Mouse (Mus musculus) c-Kit-positive CD71-positive TER-119-positive erythroid progenitor cells, embryonic 14.5 days (primary cell): Measurements from ENCODE around the gene Tnfaip2.

Source experiments
- DNase-seq: peaks from one replicate; pipeline ENCODE4 v3.0.0-alpha.2; 2013; ENCODE audit warnings: low spot score

Tnfaip2 gene

DNA sequence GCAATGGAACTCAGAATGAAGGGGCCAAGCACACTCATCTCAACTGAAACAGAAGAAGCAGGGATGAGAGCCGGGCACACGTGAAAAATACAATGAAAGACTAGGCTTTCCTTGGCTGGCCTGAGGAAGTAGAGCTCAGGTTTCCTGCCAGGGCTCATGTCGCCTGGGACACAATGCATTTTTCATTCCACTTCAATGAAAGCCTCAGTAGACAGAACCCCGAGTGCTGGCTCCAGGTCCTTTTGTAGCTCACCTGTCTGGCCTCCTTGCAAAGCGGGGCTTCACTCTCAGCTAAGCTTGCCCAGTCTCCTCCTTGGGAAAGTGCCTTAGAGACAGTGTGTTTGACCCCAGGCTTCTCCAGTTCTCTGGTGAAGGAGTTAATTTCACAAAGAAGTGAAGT is 36.7 kb downstream of the Tnfaip2 start:
- DNase-seq, result no peak

DNA sequence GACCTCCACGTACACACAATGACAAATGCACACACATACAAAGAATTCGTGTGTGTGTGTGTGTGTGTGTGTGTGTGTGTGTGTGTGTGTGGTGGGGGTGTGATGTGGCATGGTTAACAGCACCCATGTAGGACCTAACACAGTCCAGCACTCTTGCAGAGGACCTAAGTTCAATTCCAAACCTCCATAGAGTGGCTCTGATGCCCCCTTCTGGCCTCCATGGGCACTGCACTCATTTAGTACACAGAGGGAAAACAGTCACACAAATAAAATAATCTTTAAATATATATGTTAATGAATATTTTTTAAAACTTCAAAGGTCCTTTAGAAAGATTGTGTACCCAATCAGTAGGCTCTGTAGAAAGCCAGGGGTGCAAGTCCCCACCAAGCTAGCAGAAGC is 37.6 kb downstream of the Tnfaip2 start:
- peak; percentile 52 for DNase-seq

DNA sequence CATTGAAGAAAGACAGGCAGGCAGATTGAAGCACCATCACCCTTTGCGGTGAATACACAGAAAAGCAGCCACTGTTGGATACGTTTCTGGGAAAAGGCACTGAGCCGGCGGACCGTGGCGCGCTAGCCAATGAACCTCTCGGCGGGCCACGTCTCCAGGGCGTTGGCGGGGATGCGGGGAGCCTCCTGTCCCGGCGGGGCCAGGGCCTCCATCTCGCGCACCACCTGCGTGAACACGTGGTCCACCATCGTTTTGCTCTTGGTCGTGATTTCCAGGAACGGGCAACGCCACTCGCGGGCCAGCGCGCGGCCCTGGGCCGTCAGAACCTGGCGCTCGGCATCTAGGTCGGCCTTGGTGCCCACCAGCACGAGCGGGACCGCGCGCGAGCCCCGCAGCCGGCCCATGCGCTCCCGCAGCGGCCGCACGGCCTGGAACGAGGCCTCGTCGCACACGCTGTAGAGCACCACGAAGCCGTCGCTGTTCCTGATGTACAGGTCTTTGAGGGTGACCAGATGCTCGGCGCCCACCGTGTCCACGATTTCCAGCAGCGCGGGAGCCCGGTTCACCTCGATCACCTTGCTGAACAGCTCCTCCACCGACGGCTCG is 42.9 kb downstream of the Tnfaip2 start:
- no peak for DNase-seq

DNA sequence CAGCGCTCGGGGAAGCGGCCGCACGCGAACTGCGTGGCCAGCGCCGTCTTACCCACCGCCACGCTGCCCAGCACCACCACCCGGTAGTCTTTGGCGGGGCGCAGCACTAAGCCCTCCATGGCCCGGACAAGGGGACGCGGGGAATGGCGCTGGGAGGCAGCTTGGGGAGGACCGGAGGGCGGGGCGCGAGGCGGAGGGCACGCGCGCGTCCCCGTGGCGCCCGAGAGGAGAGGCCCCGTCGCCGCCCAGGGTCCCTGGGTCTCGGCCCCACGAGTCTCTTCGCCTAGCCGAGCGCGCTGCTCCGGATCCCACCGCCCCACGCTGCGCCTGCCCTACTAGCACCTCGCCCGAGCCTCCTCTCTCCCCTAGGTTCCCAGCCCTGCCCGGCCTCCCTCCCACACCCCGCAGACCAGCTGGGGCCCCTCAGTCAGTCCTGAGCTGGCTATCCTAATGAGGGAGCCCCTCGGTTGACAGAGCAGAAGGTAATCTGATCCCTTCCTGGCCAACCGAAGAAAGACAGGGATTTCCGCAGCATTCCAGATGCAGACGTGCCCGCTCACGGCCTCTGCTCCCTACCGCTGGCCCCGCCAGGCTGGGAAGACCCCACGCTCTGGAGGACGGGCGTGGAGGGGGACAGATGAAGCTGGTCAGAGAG is 43.5 kb downstream of the Tnfaip2 start, which contains the start of gene Gm266:
Gene Gm266 (minus strand): TSS at position 172 of the 655 bp plus-strand sequence.
- DNase-seq, result no peak

DNA sequence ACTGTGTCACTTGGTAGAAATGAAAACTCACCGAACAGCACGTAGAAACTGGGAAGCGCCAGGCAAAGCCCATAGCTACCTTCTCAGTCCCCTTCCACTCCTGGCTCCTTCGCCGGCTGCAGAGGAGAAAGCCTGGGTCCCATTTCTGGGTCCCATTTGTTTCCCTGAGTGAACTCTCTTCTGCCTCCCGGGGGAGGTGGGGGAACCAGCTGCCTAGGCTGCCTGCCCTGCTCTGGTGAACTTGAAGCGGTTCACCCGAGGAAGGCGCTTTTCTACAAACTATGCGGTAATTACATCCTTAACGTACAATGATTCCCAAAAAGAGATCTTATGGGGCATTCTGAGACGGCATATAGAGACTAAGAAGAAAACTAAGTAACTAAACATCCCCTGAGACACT is 44.2 kb downstream of the Tnfaip2 start:
- DNase-seq, result no peak

DNA sequence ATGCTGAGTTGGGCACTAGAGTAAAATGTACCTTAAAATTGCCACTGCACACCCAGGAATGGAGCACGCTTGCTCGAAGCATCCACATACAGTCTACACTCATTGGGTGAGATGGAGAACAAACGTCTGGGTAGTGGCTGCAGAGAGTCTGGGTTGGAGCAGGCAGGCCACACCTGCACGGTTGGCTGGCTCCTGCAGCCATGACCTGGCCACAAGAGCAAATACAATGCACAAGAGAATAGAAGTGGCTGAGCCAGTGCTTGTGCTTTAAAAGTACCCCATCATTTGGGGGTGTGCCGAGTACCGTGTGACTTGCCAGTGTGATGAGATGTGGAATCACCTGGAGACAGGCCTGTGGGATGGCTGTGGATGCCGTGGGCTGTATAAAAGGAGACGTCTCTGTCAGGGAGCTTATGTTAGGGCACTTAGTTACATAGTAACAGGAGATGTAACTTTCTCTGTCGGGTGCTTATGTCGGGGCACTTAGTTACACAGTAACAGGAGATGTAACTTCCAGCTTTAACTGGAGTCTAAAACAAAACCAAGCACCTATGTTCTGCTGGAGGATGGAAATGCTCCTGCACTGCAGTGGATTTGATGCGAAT is 47.1 kb downstream of the Tnfaip2 start:
- no peak for DNase-seq

DNA sequence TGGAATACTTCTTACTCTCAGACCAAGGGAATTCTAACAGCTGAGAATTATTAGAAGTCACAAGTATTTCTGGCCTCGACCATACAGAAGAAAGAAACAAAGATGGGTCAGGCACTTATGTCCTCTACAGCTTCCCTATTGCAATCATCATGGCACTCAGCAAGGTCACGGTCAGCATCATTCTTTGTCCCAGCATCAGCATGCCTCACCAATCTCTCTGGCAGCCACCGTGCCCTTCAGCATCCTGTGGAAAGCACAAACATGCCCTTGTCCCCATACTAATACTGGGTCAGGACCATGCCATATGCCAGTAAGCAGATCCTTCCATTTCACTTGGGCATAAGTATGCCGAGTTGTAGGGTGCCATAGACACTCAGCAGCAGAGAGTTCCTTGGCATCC is 52.7 kb downstream of the Tnfaip2 start:
- DNase-seq, result no peak

DNA sequence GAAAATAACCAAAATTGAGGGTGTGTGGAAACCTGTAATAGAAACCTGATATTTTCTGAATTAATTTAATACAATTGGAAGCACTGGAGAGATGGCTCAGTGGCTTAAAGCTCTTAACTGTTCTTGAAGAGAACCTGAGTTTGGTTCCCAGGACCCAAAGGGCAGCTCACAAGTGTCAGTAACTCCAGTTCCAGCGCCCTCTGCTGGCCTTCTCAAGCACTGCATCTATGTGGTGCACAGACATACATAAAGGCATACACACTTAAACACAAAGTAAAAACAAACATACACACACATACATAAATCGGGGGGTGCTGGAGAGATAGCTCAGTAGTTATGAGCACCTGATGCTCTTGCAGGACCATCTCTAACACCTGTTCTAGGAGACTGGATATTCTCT is 54.8 kb downstream of the Tnfaip2 start:
- DNase-seq, result no peak

DNA sequence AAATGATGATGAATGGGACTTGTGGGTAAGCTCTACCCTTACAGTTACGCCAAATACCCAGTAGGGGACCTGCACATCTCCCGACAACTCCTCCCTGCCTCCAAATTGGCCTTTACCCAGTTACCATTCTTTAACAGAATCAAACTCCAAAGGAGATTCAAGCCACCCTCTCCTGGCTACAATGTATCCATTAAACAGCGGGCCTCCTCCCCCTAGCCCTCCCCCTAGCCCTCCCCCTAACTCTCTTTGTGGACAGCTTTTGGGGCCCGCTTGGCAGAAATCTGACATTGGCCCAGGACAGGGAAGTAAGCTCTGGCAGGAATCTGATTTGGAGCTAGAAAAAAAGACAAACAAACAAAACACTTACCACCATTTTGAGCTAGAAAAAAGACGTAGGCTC is 57.3 kb downstream of the Tnfaip2 start:
- no peak for DNase-seq

DNA sequence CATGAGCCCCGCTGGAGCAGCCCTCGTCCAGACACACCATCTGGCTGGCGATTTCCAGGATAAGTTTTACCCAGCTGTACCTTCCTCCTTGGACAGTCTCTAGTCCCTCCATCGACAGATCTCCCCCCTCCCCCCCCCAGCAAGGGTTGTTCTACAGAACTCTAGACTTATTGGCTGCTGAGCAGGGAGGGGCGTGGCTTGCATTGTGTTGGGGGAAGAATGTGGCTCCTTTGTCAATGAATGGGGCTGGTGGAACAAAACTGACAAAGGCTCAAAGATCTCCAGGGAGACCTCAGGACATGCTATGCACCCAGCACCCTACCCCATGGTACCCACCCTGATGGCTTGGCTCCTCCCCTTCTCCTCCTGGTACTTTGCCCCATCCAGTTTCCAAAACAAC is 58.5 kb downstream of the Tnfaip2 start:
- no peak for DNase-seq

DNA sequence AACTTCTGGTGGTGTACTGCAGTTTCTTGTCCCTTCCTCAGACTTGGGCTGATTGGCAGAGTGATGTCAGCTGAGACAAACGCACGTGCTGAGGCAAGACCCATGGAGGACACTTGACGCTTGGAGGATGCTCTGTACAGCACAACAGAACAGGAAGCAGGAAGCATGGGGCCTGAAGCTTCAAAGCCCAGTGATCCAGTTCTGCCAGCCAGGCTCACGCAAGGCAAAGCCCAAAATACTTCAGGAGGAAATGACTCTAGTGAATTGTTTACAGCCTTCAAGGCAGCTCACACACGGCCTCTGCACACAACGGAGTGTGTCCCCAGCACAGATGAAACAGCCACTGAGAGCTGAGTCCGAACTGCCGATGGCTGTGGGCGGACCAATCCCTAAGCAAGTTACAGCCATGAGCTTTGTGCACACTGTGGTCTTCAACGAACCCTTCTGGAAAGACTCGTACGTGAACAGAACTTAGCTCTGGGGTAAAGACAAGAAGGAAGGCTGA is 60.8 kb downstream of the Tnfaip2 start:
- DNase-seq, result no peak

DNA sequence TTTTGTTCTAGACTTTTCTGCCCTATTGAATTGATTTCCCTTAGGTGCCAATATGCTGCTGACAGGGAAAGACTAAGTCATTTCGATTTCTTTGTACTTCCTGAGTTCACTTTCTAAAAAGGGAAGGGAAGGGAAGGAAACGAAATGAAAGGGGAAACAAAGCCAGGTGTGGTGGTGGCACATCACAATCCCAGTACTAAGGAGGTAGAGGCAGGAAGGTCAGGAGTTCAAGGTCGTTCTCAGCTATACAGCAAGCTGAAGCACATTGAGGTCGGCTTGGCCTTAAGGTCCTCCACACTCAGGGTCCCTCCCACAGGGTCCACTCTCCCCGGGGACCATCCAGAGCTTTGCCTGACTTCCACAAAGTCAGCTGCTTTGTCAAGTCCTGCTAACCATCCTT is 61.3 kb downstream of the Tnfaip2 start:
- DNase-seq, result no peak
